Mouse (Mus musculus) myocyte (in vitro differentiated cells): ENCODE data around the gene Nfkbie. TPM values are rescaled to one million over a fixed set of nuclear protein-coding genes. Genes with fewer than 3 reads are reported as not detected.

Experiments used
- H3K27me3 ChIP-seq: one replicate; pipeline ENCODE4 v1.6.1; 2011; ENCODE audit not compliant: control insufficient read depth, insufficient read depth, insufficient read length
- H3K36me3 ChIP-seq: one replicate; pipeline ENCODE4 v1.6.1; 2011; ENCODE audit not compliant: control insufficient read depth, insufficient read depth
- H3K4me2 ChIP-seq: one replicate; pipeline ENCODE4 v1.6.1; 2011; ENCODE audit warnings: low read depth, control low read depth
- H3K4me3 ChIP-seq: one replicate; pipeline ENCODE4 v1.5.1; 2011; ENCODE audit warnings: mild to moderate bottlenecking, control low read depth, moderate library complexity
- H3K79me2 ChIP-seq: one replicate; pipeline ENCODE4 v1.6.1; 2011; ENCODE audit not compliant: control insufficient read depth, insufficient read depth
- H3ac ChIP-seq: one replicate; pipeline ENCODE4 v1.6.1; 2011; ENCODE audit not compliant: control insufficient read depth, insufficient read length
- CEBPB ChIP-seq: IDR thresholded peaks from 2 replicates; pipeline ENCODE4 v1.6.1; 2011; ENCODE audit warnings: mild to moderate bottlenecking, moderate library complexity; ENCODE audit not compliant: poor library complexity, insufficient read depth, severe bottlenecking
- E2F4 ChIP-seq: IDR thresholded peaks from one replicate; pipeline ENCODE4 v1.6.1; 2011; ENCODE audit warnings: mild to moderate bottlenecking, control low read depth, moderate library complexity; ENCODE audit not compliant: insufficient read depth
- MAX ChIP-seq: IDR thresholded peaks from one replicate; pipeline ENCODE4 v1.6.1; 2011; ENCODE audit warnings: low read depth, mild to moderate bottlenecking, control low read depth
- MYOD1 ChIP-seq, 3 experiments: IDR thresholded peaks; one replicate each; pipeline ENCODE4 v1.6.1; 2011; ENCODE audit warnings: control low read depth in 2 of 3, low read depth in 2 of 3, mild to moderate bottlenecking in 2 of 3, moderate library complexity in 1 of 3; ENCODE audit not compliant: insufficient read length in 2 of 3, control insufficient read depth in 1 of 3
- MYOG ChIP-seq, 3 experiments: IDR thresholded peaks; one replicate each; pipeline ENCODE4 v1.6.1; 2011; ENCODE audit warnings: control low read depth in 2 of 3, low read depth in 2 of 3, mild to moderate bottlenecking in 2 of 3; ENCODE audit not compliant: insufficient read length in 2 of 3, control insufficient read depth in 1 of 3, insufficient read depth in 1 of 3
- POLR2A ChIP-seq: IDR thresholded peaks from one replicate; pipeline ENCODE4 v1.6.1; 2011; ENCODE audit warnings: low read depth, mild to moderate bottlenecking, control low read depth, moderate library complexity; ENCODE audit not compliant: insufficient read length
- POLR2AphosphoS2 ChIP-seq: IDR thresholded peaks from one replicate; pipeline ENCODE4 v1.6.1; 2011; ENCODE audit warnings: low read depth, control low read depth; ENCODE audit not compliant: insufficient read length
- REST ChIP-seq: IDR thresholded peaks from one replicate; pipeline ENCODE4 v1.6.1; 2011; ENCODE audit warnings: mild to moderate bottlenecking, control low read depth, moderate library complexity; ENCODE audit not compliant: insufficient read depth, insufficient read length
- SRF ChIP-seq: IDR thresholded peaks from one replicate; pipeline ENCODE4 v1.6.1; 2011; ENCODE audit warnings: low read depth; ENCODE audit not compliant: control insufficient read depth, insufficient read length
- TCF12 ChIP-seq: IDR thresholded peaks from one replicate; pipeline ENCODE4 v1.6.1; 2011; ENCODE audit warnings: mild to moderate bottlenecking, control low read depth; ENCODE audit not compliant: poor library complexity, insufficient read depth, severe bottlenecking
- TCF3 ChIP-seq: IDR thresholded peaks from one replicate; pipeline ENCODE4 v1.6.1; 2011; ENCODE audit warnings: low read depth, control low read depth; ENCODE audit not compliant: insufficient read length
- USF1 ChIP-seq: IDR thresholded peaks from one replicate; pipeline ENCODE4 v1.6.1; 2011; ENCODE audit warnings: low read depth, mild to moderate bottlenecking, control low read depth, moderate library complexity
- polyA plus RNA-seq: library from polyadenylated mRNA; unstranded; fragments of >200 nt; fragmentation: generic; extraction: Trizol; gene quantifications from one replicate; pipeline ENCODE4 v1.2.1, GENCODE M21; 2012; ENCODE audit warnings: missing spikeins

Gene Nfkbie
- polyA plus RNA-seq, 1 experiment: 7.3 TPM

DNA sequence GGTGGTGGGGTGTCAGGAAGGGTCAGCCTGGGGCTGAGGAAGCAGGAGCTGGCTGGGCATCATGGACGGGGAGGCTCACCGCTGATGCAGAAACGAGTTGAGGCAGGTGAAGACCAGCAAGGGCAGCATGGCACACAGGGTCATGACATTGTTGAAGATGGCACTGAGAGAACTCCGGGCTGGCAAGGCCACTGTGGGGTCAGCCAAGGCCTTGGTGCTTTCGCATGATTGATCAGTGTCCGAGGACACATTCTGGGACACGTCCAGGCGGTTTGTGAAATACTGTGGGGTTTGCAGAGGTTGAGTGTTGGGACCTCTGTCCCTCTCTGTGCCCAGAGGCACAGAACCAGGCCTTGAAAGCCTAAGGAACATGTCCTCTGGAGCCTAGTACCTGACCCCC is 34.3 kb downstream of the Nfkbie start:
- H3K4me3 ChIP-seq: peak overlapping the region; percentile 80
- H3K4me2 ChIP-seq: no peak overlapping the region
- TF ChIP-seq POLR2AphosphoS2 (peak; percentile 76), TCF3 (no peak), MAX (no peak), CEBPB (no peak), POLR2A (peak; percentile 44), E2F4 (no peak), REST (no peak), SRF (no peak), USF1 (no peak), MYOD1 (IDR thresholded peaks at IDR 0.05; ENCODE audit: control insufficient read depth in 1 of 3, insufficient read length in 2 of 3, low read depth in 2 of 3) (no peak), MYOG (IDR thresholded peaks at IDR 0.05; ENCODE audit: control insufficient read depth in 1 of 3, insufficient read depth in 1 of 3, insufficient read length in 2 of 3, low read depth in 2 of 3) (no peak), TCF12 (no peak)
- peaks cover 54% of the 10 kb centered on the region for H3K79me2 ChIP-seq
- H3K36me3 ChIP-seq: peaks cover 57% of the 10 kb centered on the region
- no peak overlapping the region for H3ac ChIP-seq
- H3K27me3 ChIP-seq: no peaks in the 10 kb centered on the region

DNA sequence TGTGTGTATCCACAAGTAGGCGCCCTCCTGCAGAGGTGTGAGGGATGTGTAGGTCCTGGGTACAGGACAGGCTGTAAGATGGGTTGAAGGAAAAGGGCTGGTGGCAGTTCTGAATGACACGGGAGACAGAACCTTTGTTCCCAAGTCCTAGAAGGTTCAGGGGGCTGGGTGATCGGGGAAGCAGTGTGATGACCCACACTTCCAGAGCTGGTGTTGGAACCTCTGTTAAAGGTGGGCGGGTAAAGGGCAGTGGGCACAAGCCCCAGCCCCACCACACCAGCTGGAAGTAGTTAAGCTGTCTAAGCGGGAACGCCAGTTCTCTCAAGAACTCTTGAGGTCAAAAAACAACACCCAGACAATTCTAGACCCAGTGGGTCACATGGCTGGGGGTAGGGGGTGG is 34.9 kb downstream of the Nfkbie start:
- Histone ChIP-seq H3K4me3 (peak overlapping the region; percentile 80), H3K27me3 (no peaks in the 10 kb centered on the region), H3K79me2 (peaks cover 58% of the 10 kb centered on the region), H3ac (no peak overlapping the region), H3K36me3 (peaks cover 51% of the 10 kb centered on the region), H3K4me2 (peak overlapping the region; percentile 88)
- TF ChIP-seq POLR2A (no peak), TCF12 (no peak), POLR2AphosphoS2 (no peak), MAX (no peak), REST (no peak), MYOD1 (IDR thresholded peaks at IDR 0.05; ENCODE audit: control insufficient read depth in 1 of 3, insufficient read length in 2 of 3, low read depth in 2 of 3) (no peak)

DNA sequence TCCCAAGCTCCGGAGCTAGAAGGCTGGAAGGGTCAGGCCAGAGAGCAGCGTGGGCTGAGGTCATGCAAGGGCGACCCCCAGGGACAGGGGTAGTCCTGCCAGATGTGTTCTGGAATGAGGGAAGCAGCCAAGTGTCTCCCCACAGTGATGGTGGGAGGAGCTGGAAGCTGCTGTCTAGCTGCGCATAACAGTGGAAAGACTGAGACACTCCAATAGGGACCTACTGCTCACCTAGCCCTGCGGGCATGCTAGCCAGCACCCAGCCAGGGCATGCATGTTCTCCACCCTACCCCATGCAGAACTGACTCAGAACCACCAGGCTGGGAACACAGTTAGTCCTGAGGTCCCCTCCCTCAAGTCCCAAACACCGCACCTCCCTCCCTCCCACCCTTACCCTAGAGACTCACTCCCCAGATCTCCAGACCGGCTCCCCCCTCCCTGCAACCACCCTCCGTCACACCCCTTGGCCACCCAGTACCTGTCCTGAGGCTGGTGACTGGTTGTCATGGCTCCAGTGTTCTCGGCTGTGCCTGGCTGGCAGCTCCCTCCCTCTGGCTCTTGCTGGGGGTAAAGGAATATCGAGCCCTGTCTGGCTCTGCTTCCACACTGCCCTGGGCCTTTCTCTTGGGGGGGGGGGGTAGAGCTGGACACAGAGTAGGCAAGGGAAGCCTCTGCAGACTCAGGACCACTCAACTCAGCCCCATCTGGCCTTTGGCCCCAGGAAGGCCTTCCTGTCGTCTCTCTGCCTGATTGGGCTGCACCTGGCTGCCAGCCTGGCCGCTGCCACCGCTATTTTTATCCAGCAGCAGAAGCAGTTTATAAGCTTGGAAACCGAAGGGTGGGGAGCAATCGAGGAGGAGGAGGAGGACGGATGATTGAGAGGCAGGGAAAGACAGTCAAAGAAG is 36.5 kb downstream of the Nfkbie start:
- Histone ChIP-seq H3K4me3 (peak overlapping the region; percentile 80), H3K4me2 (peak overlapping the region; percentile 88), H3K79me2 (peaks cover 58% of the 10 kb centered on the region), H3ac (peak overlapping the region; percentile 3), H3K36me3 (peaks cover 37% of the 10 kb centered on the region), H3K27me3 (no peaks in the 10 kb centered on the region)
- TF ChIP-seq MYOD1 (IDR thresholded peaks at IDR 0.05; ENCODE audit: control insufficient read depth in 1 of 3, insufficient read length in 2 of 3, low read depth in 2 of 3) (peak in 1 of 3 experiments; percentile 34), POLR2A (peak; percentile 38), TCF3 (no peak), POLR2AphosphoS2 (peak; percentile 61)

- H3K4me3 ChIP-seq: peak overlapping the region; percentile 80
These were observed 37.3 kb downstream of the Nfkbie start for GRCm38 (mm10) chr17:45592606-45593431.

GRCm38 (mm10) chr17:45593479-45593878 is 38.0 kb downstream of the Nfkbie start:
- peak overlapping the region; percentile 80 for H3K4me3 ChIP-seq
- H3K79me2 ChIP-seq: peaks cover 58% of the 10 kb centered on the region
- H3K36me3 ChIP-seq: peaks cover 25% of the 10 kb centered on the region
- H3ac ChIP-seq: peak overlapping the region; percentile 88
- no peaks in the 10 kb centered on the region for H3K27me3 ChIP-seq
- H3K4me2 ChIP-seq: peak overlapping the region; percentile 88
- TF ChIP-seq MAX (no peak), TCF3 (no peak), USF1 (no peak), POLR2AphosphoS2 (peak; percentile 53)

More at GRCm38 (mm10) chr17:45592606-45593431, 37.3 kb downstream of the Nfkbie start:
- Histone ChIP-seq H3ac (peak overlapping the region; percentile 3), H3K27me3 (no peaks in the 10 kb centered on the region), H3K36me3 (peaks cover 31% of the 10 kb centered on the region), H3K79me2 (peaks cover 58% of the 10 kb centered on the region), H3K4me2 (peak overlapping the region; percentile 88)
- TF ChIP-seq SRF (no peak), MYOG (IDR thresholded peaks at IDR 0.05; ENCODE audit: control insufficient read depth in 1 of 3, insufficient read depth in 1 of 3, insufficient read length in 2 of 3, low read depth in 2 of 3) (no peak), TCF12 (no peak)
